8 mouse cellular contexts compared by ENCODE assay signal in the genomic region with DNA sequence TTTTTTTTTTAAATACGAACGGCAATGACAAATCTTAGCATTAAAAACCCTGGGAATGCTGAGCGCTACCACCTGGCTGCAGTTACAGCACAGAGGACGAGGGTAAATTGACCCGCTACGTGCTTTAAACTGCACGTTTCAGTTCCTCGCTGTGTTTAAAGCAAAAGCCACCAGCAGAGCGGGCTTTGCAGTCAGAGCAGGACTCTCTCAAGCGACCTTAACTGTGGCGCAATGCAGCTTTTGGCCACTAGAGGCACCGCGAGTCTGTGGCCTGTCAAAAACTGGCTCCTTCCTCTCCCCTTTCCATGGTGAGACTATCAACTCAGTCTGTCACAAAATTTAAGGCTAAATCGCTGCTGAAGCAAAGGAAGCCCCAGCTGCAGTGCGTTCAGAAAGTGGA. TPM values are rescaled to one million over a fixed set of nuclear protein-coding genes. Genes with fewer than 3 reads are reported as not detected.
DNase-seq lines count a peak whose midpoint lies in the region; ATAC-seq and TF ChIP-seq lines count a peak whose summit lies in the region.

No protein-coding gene starts in this region.

- no peaks in the 10 kb centered on the region for H3K36me3 ChIP-seq in hindbrain, embryonic 13.5 days
- H3K36me3 ChIP-seq in lung, postnatal 0 days (ENCODE audit: insufficient read depth, low read length) = no peaks in the 10 kb centered on the region

- DNase-seq in adipocyte (ENCODE audit: low spot score) = peak; percentile 97
- peak; percentile 91 to 94 for DNase-seq in cerebellum, postnatal 25 days
- peak; percentile 94 to 98 for DNase-seq in frontal cortex, postnatal 36 days (ENCODE audit: low spot score in 2 of 2)
- peak; percentile 96 to 97 for DNase-seq in layer of hippocampus, postnatal 14 days (ENCODE audit: low spot score in 2 of 2)
- peak; percentile 91 for DNase-seq in lung, postnatal 0 days (ENCODE audit: low spot score)
- DNase-seq in retina, embryonic 14.5 days (ENCODE audit: low spot score) = peak; percentile 97
- DNase-seq in urinary bladder, adult 18-20 months (ENCODE audit: low spot score in 2 of 2) = peak; percentile 91 to 98

- no peak for TF ChIP-seq EP300 in lung, postnatal 0 days (IDR thresholded peaks at IDR 0.05)

- whole genome bisulfite sequencing in hindbrain, embryonic 13.5 days = under 1% methylated on average over 15 of the region's 15 CpGs
- WGBS in lung, postnatal 0 days = under 1% methylated on average over 15 of the region's 15 CpGs

- H3K9ac ChIP-seq in hindbrain, embryonic 13.5 days = 0 out of 2 replicates have a peak overlapping the region, but pooled peaks have one; percentile 46
- no peak overlapping the region for H3K9ac ChIP-seq in lung, postnatal 0 days (replicated peaks; ENCODE audit: low read depth)

- no peak for ATAC-seq in hindbrain, embryonic 13.5 days (ENCODE audit: low FRiP score)
- ATAC-seq in lung, postnatal 0 days = peak; percentile 10; the same call in 1 of the 2 replicates

- peak overlapping the region; percentile 92 for H3K4me2 ChIP-seq in hindbrain, embryonic 13.5 days
- H3K4me2 ChIP-seq in lung, postnatal 0 days (replicated peaks; ENCODE audit: low read depth, low read length) = peak overlapping the region; percentile 87

- peaks cover 30% of the 10 kb centered on the region for H3K4me1 ChIP-seq in hindbrain, embryonic 13.5 days (replicated peaks)
- no peaks in the 10 kb centered on the region for H3K4me1 ChIP-seq in lung, postnatal 0 days (ENCODE audit: insufficient read depth, low read depth, low read length)

- no peaks in the 10 kb centered on the region for H3K27me3 ChIP-seq in hindbrain, embryonic 13.5 days
- H3K27me3 ChIP-seq in lung, postnatal 0 days (replicated peaks; ENCODE audit: insufficient read depth, low read length) = peaks cover 24% of the 10 kb centered on the region; the same call in 1 of the 2 replicates

- peak overlapping the region; percentile 95 for H3K27ac ChIP-seq in hindbrain, embryonic 13.5 days
- H3K27ac ChIP-seq in lung, postnatal 0 days (ENCODE audit: low read length) = no peak overlapping the region; the same call in 1 of the 2 replicates

- H3K4me3 ChIP-seq in hindbrain, embryonic 13.5 days = peak overlapping the region; percentile 79
- H3K4me3 ChIP-seq in lung, postnatal 0 days (ENCODE audit: low read depth, low read length) = peak overlapping the region; percentile 63

- peak; percentile 99 for TF ChIP-seq CTCF in lung, postnatal 0 days (IDR thresholded peaks at IDR 0.05)

- H3K9me3 ChIP-seq in hindbrain, embryonic 13.5 days = no peaks in the 10 kb centered on the region
- peaks cover 3% of the 10 kb centered on the region; the same call in 1 of the 2 replicates for H3K9me3 ChIP-seq in lung, postnatal 0 days (ENCODE audit: low read length)

RNA-seq across cellular contexts. Expression of a gene that starts 1.3 kb away (rescaled TPM):
- polyA plus RNA-seq in hindbrain, embryonic 13.5 days (2015; fragmentation: Nextera tagmentation; extraction: Ambion mirVana) = 17.0 and 19.1 TPM in 2 replicates
- total RNA-seq in layer of hippocampus, postnatal 14 days (2021) = 10 to 100 TPM; 11.5 to 11.8 TPM
- 20.3 and 22.5 TPM in 2 replicates for polyA plus RNA-seq in lung, postnatal 0 days (2015; fragmentation: Nextera tagmentation; extraction: Ambion mirVana)
